Mouse (Mus musculus): ENCODE results near the gene Tesk2. TPM values are rescaled to one million over a fixed set of nuclear protein-coding genes. Genes with fewer than 3 reads are reported as not detected.

The Tesk2 gene
- total and polyA plus RNA-seq, 3 experiments, result 3.5 to 7.0 (median 5.8) TPM

DNA sequence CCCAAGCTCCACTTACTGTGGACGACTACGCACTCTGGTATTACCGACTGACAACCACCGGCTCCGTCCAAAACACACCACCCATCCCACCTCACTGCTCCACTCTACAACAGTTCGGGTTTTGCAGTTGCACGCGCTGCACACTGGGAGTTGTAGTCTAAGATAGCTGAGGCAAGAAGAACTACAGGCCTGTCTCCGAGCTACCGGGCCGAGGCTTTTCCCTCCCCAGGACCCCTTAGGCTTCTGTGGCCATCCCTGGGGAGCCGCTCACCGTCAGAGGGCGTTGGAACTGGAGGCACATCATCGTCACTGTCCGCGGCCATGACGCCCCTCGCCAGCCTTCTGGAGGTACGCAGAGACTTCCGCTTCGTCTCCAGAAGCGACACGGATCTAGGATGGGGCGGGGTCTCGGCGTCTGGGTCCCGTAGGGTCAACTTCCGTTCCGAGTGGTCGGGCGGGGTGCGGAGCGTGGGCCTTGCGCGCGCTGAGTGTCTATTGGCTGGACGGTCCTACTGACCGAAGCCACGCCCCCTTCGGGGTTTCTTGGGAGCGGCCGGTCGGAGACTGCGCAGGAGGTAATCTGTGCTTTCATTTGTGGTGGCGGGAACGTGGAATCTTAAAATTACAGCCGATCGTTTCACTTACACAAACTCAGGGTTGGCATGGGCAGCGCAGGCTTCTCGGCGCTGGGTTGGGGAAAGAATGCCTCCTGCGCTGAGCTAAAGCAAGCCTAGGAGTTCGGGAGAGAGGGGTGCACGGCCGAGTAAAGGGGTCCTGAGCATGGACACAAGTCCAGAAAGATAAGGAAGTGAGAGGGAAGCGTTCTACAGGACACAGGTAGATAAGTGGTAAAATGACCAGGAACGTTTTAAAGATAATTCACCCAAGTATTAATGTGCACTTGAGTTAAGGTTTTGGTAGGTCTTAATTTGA, 86.7 kb downstream of the Tesk2 start, which contains the start of the genes Toe1 and Mutyh (continued):
- TF ChIP-seq E2F4 (IDR thresholded peaks at IDR 0.05; ENCODE audit: insufficient replicate concordance, low read depth, low read length), result peak; percentile 47; the same call in 1 of the 2 replicates
- no peak for TF ChIP-seq MYC (IDR thresholded peaks at IDR 0.05; ENCODE audit: low read depth, low read length)
- TF ChIP-seq UBTF (IDR thresholded peaks at IDR 0.05; ENCODE audit: low read depth, low read length), result no peak
- TF ChIP-seq POLR2AphosphoS2 (IDR thresholded peaks at IDR 0.05; ENCODE audit: low read depth, low read length), result peak; percentile 75; the same call in 1 of the 2 replicates
- TF ChIP-seq CHD2 (IDR thresholded peaks at IDR 0.05; ENCODE audit: low read length), result no peak
- TF ChIP-seq HCFC1 (IDR thresholded peaks at IDR 0.05; ENCODE audit: low read depth, low read length), result peak; percentile 87
- peak; percentile 91 for TF ChIP-seq POLR2A (IDR thresholded peaks at IDR 0.05; ENCODE audit: low read depth, low read length)
- TF ChIP-seq ZMIZ1 (IDR thresholded peaks at IDR 0.05; ENCODE audit: low read depth, low read length), result peak; percentile 82

DNA sequence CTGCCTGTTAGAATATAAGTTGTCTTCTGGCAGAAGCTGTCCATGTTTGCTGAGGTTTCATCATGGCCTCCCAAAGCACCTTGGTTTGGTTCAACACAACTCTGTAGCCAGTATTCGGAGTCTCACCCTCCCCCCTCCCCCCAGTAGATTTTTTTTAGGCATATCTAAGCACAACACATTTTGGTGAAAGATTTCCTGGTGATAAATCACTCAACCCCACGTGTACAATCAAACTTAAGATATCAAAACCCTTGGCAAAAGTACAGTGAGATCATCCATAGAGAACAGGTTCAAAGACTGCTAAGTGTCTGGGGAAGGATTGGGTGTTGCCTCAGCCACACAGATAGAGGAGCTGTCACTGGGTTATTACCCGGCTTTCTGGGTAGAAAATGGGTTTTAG, 90.3 kb downstream of the Tesk2 start:
- no peak overlapping the region for H3K4me3 ChIP-seq (replicated peaks in 1 of 3; ENCODE audit: low read depth in 2 of 3, low read length in 2 of 3, poor library complexity in 1 of 3)
- dilution Hi-C loops (cut with MboI; ENCODE audit: extremely low pct_ligation_motif_present, extremely low pct_unique_long_range_greater_than_20kb, low sequenced_read_pairs) (no loop called here), in situ Hi-C loops (cut with MboI; ENCODE audit: low pct_ligation_motif_present, low pct_unique_long_range_greater_than_20kb, low sequenced_read_pairs) (loop anchor here (25.0 kb wide), 1 partner anchor 649 kb away; the partner anchor contains the start of genes 1700042G07Rik, Gm49337, Lurap1 and Tspan1)
- H3K36me3 ChIP-seq (replicated peaks in 1 of 2; ENCODE audit: control insufficient read depth in 1 of 2, insufficient read depth in 1 of 2, low read length in 1 of 2), result peaks cover 0 to 47% of the 10 kb centered on the region in 2 experiments
- peaks cover 11% of the 10 kb centered on the region for H3K79me2 ChIP-seq (replicated peaks; ENCODE audit: control insufficient read depth, extremely low read depth, insufficient read depth, poor library complexity, severe bottlenecking)
- no peak overlapping the region for H3K4me2 ChIP-seq (ENCODE audit: insufficient read depth, low read depth, poor library complexity, severe bottlenecking)
- no peak overlapping the region for H3K9ac ChIP-seq (ENCODE audit: insufficient read depth, low read depth)
- no peak for DNase-seq (ENCODE audit: extremely low read depth)
- H3K27ac ChIP-seq (ENCODE audit: insufficient read depth, low read depth), result no peak overlapping the region
- no peaks in the 10 kb centered on the region for H3K27me3 ChIP-seq (replicated peaks)
- no peaks in the 10 kb centered on the region for H3K9me3 ChIP-seq (replicated peaks; ENCODE audit: low read length)
- H3K4me1 ChIP-seq (ENCODE audit: control insufficient read depth in 1 of 2, insufficient read depth in 2 of 2), result peaks cover 6 to 10% of the 10 kb centered on the region in 2 experiments
- TF ChIP-seq MAFK (IDR thresholded peaks at IDR 0.05; ENCODE audit: insufficient replicate concordance, low read length), result no peak
- no peak for TF ChIP-seq JUND (conservative IDR thresholded peaks at IDR 0.05; ENCODE audit: low read depth, low read length)
- no peak for TF ChIP-seq E2F4 (IDR thresholded peaks at IDR 0.05; ENCODE audit: insufficient replicate concordance, low read depth, low read length)
- TF ChIP-seq POLR2AphosphoS2 (IDR thresholded peaks at IDR 0.05; ENCODE audit: low read depth, low read length), result no peak
- TF ChIP-seq IRF4 (IDR thresholded peaks at IDR 0.05; ENCODE audit: low read depth, low read length), result no peak
- TF ChIP-seq UBTF (IDR thresholded peaks at IDR 0.05; ENCODE audit: low read depth, low read length), result no peak
- TF ChIP-seq PAX5 (IDR thresholded peaks at IDR 0.05; ENCODE audit: low read length), result no peak
- TF ChIP-seq NELFE (IDR thresholded peaks at IDR 0.05; ENCODE audit: low read depth, low read length), result no peak
- TF ChIP-seq ZKSCAN1 (IDR thresholded peaks at IDR 0.05; ENCODE audit: borderline replicate concordance, low read depth, low read length), result no peak
- no peak for TF ChIP-seq JUN (IDR thresholded peaks at IDR 0.05; ENCODE audit: insufficient read depth, low read depth, low read length)
- no peak for TF ChIP-seq ETS1 (conservative IDR thresholded peaks at IDR 0.05; ENCODE audit: low read depth, low read length)
- TF ChIP-seq EP300 (IDR thresholded peaks at IDR 0.05; ENCODE audit: low read length), result no peak
- no peak for TF ChIP-seq BHLHE40 (IDR thresholded peaks at IDR 0.05; ENCODE audit: low read depth, low read length)
- TF ChIP-seq RAD21 (IDR thresholded peaks at IDR 0.05; ENCODE audit: low read depth, low read length), result no peak
- TF ChIP-seq TBP (conservative IDR thresholded peaks at IDR 0.05; ENCODE audit: low read depth, low read length), result no peak
- TF ChIP-seq POLR2A (IDR thresholded peaks at IDR 0.05; ENCODE audit: low read depth, low read length), result no peak
- no peak for TF ChIP-seq MXI1 (IDR thresholded peaks at IDR 0.05; ENCODE audit: low read depth, low read length)
